Mouse (Mus musculus) thymus, postnatal 10 days (tissue): ENCODE data around the gene Tuba4a.
"Not testable (repeated sequence)": the region's sequence is repeated elsewhere in the genome, so short reads cannot be mapped to it uniquely, and the experiment has no call there.

Experiments
- DNase-seq, 2 experiments: peaks; one replicate each; pipeline ENCODE4 v3.0.0; 2021; ENCODE audit warnings: low spot score in 2 of 2

Gene Tuba4a

DNA sequence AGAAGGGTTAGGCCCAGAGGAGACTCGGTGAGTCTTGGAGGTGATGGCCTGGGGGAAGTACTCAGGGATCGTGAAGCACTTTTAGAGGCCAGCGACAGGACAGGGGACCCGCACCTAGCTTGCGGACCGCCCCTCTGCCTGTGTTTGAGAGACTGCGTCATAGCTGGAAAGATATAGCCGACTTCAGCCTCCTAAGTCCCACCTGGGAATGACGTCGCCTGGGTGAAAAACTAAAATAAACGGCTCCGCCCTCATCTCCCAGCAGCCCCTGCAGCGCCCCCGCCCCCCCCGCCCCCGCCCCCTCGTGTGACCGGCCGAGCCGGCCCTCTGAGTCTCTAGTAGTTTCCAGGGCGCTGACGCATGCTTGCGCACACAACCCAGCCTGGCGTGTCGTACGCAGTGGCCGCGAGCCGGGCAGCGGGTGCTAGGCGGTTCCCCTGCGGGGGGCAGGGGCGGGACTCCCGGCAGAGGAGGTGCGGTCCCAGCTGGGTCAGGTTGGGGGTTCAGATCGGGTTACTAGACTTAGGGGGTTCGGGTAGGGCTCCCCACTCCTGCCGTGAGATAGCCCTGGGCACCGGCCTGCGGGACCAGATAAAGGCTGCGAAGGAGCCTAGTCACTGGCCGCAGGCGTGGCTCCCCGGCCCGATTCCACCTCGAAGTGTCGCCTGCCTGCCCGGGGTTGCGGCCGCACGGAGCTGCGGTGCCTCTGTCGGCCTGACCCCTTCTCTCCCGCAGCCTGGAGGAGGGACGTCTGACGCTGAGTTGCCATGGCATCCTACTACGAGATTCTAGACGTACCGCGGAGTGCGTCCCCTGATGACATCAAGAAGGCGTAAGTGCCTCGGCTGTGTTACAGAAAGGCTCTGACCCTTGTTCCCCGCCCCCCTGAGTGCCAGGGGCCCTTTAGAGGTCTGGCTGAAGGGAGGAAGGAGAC lies 16.7 kb upstream of the Tuba4a start, which contains the start of gene Dnajb2:
TSS of gene Dnajb2 (plus strand) at position 290 of the 934 bp plus-strand sequence.
- DNase-seq = peak; percentile 40 to 57

DNA sequence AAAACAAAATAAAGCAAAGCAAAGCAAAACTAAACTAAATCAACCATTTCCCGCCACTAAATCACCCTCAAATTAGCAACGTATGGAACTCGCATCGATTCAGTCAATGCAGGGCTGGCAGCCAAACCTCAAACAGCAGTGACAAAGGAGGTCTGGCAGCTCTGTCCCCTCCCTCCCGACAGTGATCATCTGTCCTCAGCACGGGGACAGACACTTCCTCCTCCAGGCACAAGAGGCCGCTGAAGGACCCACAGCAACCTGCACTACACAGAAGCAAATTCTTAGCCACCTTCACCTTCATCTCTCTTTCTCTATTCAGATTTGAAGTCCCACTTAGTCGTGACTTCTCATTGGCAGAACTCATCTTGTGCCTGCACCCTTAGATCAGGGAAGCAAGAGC lies 14.9 kb upstream of the Tuba4a start:
- peak; percentile 56 to 62 for DNase-seq

DNA sequence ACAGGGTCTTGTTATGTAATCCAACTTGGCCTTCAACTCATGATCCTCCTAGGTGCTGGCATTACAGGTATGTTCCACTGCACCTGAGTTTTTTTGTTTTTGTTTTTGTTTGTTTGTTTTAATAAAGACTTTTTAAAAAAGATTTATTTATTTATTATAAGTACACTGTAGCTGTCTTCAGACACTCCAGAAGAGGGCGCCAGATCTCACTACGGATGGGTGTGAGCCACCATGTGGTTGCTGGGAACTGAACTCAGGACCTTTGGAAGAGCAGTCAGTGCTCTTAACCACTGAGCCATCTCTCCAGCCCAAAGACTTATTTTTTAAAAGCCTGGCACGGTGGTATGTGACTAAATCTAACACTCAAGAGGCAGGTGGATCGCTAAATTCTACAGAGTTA lies 12.8 kb upstream of the Tuba4a start:
- not testable (repeated sequence) for DNase-seq

DNA sequence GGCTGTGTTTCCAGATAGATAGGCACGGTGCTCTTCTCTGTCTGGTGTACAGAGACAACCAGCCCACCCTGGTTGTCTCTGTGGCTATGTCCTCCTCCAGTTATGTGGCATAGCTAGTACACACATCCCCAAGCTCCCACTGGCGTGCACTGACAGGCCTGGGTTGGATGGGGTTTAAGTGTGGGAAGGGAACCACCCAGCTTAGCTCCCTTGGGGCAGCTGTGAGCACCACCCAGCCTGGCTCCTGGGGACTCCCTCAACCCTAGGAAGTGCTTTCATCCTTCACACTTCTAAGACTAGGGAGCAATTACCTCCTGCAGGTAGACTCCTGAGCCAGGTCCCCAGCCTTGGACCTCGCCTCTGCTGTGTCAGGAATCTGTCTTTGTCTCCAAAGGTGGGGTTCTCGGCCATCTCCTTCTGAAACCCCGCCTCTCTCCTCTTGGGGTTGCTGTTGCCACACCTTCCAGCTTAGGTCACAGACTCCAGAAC lies 12.0 kb upstream of the Tuba4a start, which contains the start of gene A630095N17Rik:
TSS of gene A630095N17Rik (minus strand) at position 439 of the 489 bp plus-strand sequence.
- DNase-seq = no peak

DNA sequence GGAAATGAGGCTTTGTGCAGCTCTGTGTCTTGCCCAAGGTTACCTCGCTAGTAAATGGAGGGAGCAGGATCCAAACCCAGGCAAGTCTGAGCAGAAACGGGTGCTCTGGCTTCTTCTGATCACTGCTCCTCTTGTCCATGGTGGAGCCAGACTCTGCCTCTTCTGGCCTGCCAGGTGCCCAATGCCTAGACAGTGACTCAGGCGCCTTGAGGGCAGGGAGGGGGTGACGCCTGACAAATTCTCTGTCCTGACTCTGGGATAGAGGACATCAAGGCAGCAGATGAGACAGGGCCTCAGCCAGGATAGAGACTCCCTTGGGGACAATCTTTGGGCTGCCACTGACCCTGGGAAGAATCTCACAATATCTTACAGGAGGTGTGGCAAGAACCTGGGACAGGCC lies 11.6 kb upstream of the Tuba4a start:
- no peak for DNase-seq

DNA sequence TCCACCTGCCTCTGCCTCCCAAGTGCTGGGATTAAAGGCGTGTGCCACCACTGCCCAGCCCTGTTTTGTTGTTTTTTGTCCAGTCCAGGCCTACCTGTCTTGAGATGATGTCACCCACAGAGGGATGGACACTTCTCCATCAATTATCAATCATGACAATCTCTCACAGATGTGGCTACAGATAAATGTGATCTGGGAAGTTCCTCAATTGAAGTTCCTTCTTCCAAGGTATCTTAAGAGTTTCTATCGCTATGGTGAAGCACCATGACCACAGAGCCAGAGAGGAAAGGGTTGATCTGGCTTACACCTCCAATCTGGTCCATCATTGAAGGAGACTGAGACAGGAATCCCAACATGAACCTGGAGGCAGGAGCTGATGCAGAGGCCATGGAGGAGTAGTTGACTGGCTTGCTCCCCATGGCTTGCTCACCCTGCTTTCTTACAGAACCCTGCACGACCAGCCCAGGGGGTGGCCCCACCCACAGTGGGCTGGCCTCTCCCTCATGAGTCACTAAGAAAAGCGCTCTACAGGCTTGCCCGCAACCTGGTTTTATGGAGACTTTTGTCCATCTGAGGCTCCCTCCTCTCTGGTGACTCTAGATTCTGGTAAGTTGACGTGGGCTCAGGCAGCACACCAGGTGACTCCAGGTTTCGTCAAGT lies 10.8 kb upstream of the Tuba4a start:
- DNase-seq = no peak

DNA sequence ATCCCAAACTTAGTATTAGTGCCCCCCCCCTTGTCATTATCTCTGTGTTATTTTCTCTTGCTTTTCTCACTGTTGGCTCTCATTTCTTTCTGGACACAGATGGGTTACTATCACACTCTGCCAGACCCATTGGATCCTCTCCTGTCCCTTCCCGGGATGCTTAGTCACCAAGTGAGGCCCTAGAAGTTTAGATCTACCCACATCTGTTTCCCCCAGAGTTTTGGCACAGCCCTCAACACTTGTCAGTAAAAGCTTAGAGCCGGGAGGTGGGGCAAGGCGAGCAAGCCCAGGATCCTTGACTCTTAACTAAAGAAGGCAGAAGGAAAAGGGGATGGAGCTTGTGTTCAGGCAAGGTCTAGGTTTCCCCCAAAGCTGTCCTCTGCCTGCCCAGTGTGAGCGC lies 9.5 kb upstream of the Tuba4a start:
- DNase-seq = no peak

DNA sequence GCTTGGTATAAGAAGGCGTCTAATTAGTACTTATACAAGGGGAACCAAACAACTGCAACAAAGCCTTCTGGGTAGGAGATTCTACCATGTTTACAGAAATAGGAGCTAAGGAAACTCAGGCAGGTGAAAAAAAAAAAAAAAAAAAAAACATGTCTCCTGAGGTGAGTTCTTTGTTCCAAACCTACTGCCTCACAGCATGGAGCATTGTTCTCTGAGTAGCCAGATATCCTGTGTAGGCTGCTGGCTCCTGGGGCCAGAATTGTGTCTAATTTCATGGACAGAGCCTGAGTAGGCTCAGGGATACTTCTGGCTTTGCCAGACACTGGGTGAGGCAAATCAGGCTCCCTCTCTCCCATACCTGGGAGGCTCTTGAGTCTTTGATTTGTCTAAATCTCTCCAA lies 8.0 kb upstream of the Tuba4a start:
- no peak for DNase-seq

DNA sequence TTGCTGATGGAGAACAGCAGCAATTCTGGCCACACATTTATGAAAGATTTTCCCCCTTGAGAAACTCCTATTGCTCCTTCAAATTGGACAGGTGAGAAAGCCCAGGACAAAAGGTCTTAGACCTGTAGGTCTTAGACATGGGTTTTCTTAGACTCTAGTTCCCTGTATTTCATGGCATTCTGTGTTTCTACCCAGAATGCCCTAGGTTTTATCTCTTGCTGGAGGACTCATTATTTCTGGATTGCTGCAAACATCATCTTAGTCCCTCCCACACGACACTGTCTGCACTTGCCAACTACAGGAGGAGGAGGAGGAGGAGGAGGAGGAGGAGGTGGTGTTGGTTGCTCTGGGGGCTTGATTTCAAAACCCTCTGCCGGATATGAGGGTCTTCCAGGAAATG lies 6.5 kb upstream of the Tuba4a start:
- no peak for DNase-seq

DNA sequence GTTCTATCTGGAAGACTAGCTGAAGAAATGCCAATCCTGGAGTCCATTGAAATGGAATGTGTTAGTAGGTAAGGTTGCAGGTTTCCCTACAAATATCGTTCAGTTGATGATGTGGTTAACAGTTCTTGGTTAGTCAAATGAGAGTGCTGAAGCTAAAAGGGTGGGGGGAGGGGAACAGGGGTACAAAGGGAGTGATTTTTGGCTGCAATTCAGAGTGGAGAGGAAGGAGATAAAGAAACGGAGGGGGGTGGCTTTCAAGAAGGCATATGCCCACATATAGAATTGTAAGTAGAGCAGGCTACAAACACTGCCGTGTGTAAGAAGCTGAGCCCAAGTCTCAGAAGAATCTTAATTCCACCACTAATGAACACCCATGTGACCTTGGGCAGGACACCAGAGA lies 5.8 kb upstream of the Tuba4a start:
- no peak for DNase-seq

DNA sequence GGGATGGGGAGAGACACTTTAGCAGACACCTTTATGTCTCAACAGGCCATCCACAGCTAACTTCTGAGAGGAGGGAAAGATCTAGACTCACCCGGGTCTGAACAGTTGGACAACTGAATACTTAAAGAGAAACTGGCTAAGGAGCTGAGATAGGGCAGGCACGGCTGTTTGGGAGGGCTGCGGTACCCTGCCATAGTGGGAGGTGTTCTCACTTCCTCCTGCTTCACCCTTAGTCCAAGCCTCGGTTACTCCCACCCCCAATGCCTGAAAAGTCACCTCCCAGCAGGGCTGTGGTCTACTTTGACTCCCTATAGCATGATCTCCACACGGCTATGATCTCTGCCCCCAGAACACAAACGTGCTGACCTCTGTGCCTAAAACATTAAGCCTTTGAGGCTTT lies 3.9 kb upstream of the Tuba4a start:
- DNase-seq = no peak

DNA sequence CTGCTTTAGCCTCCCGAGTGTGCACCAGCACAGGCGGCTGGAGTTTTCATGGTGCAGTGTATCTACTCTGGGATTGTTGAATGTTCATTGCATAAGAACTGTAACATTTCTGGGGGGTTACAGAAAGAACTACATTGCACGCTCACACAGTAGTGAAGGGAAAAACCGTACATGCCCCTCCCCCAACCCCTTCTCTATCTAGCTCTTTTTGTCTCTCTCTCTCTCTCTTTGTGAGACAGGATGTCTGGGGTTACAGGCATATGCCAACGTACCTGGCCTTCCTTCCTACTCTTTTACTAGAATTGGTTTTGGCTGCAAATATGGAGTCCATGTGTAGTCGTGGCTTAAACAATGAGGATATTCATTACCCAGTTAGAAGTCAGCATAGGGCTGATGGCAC lies 3.3 kb upstream of the Tuba4a start:
- peak; percentile 47 to 61 for DNase-seq

DNA sequence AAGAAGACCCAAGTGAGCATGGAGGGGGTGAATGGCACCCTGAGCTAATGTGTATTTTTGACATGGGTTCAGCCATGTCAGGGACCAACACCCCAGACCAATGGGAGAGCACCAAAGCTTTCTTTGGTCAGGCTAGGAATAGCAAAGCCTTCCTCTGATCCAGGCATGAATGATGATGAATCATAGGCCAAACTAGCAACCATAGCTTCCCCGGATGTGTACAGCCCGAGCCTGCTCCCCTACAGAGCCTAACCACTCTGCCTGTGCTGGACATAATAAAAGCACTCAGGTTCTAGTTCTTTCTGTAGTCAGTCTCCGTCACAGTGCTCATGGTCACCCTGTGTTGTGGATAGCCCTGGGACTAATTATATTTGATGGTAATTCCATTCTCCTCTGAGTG lies 1.9 kb upstream of the Tuba4a start:
- no peak for DNase-seq

DNA sequence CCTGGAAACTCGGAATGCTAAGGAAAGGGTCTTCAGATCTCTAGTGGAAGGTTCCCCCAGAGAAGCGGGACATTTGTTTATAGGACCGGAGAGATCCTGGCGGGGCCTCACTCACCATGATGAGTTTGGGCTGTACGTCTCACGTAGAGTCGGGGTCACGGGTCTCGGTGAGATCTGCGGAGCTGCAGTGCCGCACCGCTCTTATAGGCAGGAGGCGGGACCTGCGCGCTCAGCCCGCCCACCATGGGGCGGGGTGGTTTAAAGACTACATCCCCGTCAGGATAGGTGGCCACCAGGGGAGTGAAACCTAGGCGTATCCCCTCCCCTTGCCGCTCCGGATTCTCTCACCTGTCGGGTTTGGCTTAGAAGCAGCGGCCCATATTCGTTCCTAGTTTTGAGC lies 587 bp downstream of the Tuba4a start:
- DNase-seq = peak; percentile 93 to 98

DNA sequence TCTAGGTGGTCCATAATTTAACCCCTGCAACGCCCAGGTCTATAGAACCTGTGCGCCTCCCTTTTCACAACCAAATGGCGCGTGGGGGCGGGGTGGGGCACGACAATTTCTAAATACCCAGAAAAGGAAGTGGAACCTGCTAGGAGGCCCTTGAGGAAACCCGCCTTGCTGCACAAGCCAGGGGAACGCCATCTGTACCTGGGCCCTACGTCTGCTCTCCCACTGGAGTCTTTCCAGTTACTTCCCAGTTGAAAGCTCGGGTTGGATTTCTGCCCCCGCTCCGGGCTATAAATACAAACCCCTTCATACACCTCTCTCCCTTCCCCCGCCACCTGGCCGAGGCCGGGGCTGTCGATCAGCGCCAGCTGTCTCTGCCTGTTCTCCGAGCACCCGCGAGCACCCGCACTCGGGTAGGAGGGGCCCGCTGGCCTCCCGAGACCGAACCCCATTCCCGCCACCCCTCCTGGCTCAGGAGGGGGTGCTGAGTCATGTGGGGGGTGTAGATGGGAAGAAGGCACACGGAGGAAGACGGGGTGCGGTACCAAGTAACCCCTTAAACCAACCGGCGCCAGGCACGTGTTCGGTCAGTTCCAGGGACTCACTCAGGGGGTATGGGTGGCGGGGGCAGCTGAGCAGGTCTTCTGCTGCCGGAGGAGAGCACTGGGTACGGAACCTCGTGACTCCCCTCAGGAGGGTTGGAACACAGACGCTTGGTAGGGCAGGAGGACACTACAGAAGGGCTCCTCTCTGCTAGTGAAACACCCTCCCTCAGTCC lies 1.3 kb downstream of the Tuba4a start:
- peak; percentile 63 to 66 for DNase-seq

DNA sequence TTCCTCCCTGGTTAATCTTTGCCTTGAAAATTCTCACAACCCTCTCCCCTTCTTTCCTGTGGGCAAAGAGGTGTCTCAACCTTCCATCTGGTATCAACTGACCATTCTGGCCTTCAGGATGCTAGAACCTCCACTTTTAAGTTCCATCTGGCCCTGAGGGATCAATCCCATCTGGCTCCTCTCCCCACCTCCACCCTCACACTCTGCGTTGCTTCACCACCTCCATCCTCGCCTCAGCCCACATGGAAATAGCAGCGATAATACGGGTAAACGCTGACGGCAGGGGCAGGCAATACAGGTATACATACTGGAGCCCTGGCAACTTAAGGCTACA lies 1.8 kb downstream of the Tuba4a start:
- DNase-seq = no peak

DNA sequence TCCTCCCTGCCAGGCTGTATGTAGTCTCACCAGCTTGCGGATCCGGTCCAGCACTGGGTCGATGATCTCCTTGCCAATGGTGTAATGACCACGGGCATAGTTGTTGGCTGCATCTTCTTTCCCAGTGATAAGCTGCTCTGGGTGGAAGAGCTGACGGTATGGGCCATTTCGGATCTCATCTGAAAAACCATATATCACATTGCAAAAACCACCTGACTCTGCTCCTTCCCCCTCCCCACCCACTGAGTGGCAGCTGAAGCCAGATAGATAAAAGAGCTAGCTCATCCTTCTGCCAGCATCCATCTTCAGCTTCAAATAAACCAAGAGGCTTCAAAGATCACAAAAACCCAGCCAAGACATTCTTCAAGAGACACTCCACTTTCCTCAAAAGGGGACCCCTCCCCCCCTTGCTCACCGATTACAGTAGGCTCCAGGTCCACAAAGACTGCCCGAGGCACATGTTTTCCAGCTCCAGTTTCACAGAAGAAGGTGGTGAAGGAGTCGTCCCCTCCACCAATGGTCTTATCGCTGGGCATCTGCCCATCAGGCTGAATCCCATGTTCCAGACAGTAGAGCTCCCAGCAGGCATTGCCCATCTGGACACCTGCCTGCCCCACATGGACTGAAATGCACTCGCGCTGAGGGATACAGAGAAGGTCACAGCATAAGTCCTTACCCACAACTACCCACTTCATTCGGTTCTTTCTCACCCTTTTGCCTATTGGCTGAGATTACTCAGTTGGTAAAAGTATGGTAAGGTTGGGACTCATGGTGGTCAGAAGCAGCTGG lies 2.7 kb downstream of the Tuba4a start:
- no peak for DNase-seq

DNA sequence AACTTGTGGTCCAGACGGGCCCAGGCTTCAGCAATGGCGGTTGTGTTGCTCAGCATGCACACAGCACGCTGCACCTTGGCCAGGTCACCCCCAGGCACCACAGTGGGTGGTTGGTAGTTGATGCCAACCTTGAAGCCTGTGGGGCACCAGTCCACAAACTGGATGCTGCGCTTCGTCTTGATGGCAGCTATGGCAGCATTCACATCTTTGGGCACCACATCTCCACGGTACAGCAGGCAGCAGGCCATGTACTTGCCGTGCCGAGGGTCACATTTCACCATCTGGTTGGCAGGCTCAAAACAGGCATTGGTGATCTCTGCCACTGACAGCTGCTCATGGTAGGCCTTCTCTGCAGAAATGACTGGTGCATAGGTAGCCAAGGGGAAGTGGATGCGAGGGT lies 3.9 kb downstream of the Tuba4a start:
- no peak for DNase-seq

DNA sequence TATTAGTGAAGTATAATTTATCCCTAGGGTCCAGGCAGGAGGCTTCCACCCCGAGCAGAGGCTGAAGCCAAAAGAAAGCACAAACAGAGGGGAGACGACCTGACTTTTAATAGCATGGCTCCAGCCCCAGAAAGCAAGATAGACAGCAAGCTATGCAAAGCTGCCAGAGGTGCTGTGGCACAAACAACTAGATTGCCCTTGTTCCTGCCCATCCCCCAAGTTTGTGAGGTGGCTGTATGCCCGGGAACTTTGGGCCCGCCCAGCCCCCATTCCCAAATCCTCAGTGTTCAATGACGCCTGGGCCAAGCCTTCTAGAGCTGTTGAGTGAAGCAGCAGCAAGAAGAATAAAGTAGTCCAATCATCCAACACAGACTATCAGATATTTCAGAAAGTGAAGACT lies 4.8 kb downstream of the Tuba4a start:
- no peak for DNase-seq

DNA sequence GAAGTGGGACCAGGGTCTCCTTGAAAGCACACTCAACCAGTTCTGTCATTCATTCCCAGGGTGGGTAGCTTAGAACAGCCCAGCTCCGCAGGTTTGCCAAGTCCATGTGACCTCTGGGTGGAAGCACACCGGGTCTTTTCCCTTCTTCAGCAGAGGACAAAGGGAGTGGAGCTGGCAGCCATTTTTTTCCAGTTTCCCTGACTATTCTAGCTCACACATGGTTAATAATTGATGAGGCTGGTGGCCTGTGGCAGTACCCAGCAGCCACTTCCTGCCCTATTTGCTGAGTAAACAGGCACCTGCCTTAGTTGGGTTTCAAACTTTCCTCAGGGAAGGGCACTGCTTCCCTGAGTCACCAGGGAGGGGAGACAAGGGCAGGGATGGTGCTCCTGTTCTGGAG lies 5.2 kb downstream of the Tuba4a start:
- DNase-seq = no peak

DNA sequence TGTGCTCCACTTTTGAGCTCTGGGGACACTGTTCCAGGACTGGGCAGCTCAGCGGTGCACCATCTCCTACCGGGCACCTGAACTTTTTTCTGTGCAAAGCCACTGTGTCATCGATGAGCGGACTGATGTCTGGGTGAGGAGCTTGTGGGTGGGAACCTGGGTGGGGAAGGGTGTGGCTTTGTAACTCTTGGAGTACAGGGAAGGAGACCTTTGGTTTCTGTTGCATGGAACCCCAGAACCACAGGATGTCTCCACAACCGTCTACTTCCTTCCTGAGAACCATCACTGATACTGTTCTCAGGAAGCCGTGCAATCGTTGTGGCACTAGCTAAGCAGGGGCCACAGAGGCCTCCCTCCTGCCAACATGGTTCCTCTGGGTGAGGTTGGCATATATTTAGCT lies 6.6 kb downstream of the Tuba4a start:
- no peak for DNase-seq
